Mouse (Mus musculus): Measurements from ENCODE around the gene Cdcp2.

The Cdcp2 gene

GRCm38 (mm10) chr4:107096841-107097373, at the start of gene Cdcp2:
Gene Cdcp2 (plus strand): TSS chr4:107096891.
- no peak for DNase-seq

GRCm38 (mm10) chr4:107047806-107048205, 48.9 kb upstream of the Cdcp2 start:
- DNase-seq, result peak; percentile 45 to 55

GRCm38 (mm10) chr4:107048568-107049162, 48.0 kb upstream of the Cdcp2 start:
- peak; percentile 92 to 95 for DNase-seq

DNA sequence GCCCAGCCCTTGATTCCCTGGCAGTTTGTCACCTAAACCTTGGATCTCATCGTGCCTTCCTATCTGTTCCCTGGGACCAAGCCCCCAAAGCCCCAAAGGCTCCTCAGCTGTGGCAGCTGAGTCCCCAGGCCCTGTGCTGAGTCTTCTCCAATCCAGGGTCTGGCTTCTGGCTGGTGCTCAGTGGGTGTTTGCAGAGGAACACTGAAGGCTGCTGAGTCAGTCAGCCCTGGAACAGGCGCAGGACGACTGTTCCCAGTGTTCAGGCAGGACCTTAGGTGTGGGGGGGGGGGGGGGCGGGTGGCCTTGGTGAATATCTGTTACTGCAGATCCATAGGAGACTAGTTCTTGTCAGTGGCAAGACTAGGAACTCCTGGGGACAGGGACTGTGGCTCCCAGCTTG, 44.8 kb upstream of the Cdcp2 start:
- no peak for DNase-seq

DNA sequence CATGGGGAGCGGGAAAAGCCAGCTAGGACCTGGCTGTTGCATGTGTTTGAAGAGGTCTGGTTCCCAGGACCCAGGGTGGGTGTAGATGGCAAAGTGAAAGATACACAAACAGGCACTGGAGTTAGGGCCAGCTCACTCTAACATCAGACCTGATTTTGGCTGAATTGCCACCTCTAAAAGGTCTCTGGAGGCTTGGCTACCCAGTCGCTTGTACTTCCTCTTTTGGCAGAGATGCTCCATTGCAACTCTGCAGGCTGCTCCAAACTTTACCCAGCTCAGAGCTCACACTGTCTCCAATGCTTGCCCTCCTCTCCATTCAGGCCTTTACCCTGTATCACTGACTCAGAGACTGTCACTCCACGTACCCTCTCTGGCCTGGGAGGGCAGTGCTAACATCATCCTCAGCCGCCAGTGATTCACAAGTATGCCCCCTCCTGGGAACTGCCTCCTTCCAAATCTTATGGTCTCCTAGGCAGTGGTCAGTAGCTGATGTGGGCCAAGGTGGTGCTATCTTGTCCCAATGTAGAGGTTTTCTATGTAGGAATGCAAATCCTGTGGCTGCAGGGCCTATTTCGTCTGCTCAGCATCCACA, 43.6 kb upstream of the Cdcp2 start:
- peak in 1 of 2 experiments; percentile 36 for DNase-seq

GRCm38 (mm10) chr4:107056088-107056487, 40.6 kb upstream of the Cdcp2 start:
- DNase-seq, result no peak

- DNase-seq, result no peak
Measured at GRCm38 (mm10) chr4:107058346-107058745, 38.3 kb upstream of the Cdcp2 start.

- DNase-seq, result no peak
Measured at GRCm38 (mm10) chr4:107058781-107059180, 37.9 kb upstream of the Cdcp2 start.

DNA sequence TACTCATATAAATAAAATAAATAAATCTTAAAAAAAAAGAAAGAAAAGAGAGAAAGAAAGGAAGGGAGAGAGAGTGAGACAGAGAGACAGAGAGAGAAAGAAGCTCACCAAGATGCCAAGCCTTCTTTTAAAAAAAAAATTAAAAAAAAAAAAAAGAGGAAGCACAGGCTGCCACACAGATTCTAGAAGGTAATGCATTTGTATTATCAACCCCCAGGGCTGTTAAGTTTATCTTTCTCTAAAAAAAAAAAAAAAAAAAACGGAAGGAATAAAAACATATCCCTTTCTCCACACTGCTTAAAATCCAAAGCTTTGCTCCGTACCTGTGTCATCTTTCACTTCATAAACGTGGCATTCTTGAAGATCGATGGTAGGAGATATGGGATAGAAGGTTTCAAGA, 35.1 kb upstream of the Cdcp2 start:
- DNase-seq, result no peak

GRCm38 (mm10) chr4:107063214-107063613, 33.5 kb upstream of the Cdcp2 start:
- no peak for DNase-seq

- DNase-seq, result no peak
Measured at GRCm38 (mm10) chr4:107064394-107065098, 32.1 kb upstream of the Cdcp2 start.

GRCm38 (mm10) chr4:107066252-107067124, 30.2 kb upstream of the Cdcp2 start, which contains the start of the genes Mrpl37 and Cyb5rl:
Gene Mrpl37 (minus strand): TSS chr4:107066868.
Gene Cyb5rl (plus strand): TSS chr4:107066988.
- DNase-seq, result peak; percentile 96 to 97

GRCm38 (mm10) chr4:107067151-107067840, 29.4 kb upstream of the Cdcp2 start:
- peak in 1 of 2 experiments; percentile 59 for DNase-seq

GRCm38 (mm10) chr4:107072343-107072742, 24.3 kb upstream of the Cdcp2 start:
- DNase-seq, result no peak

- DNase-seq, result no peak
Measured at GRCm38 (mm10) chr4:107075456-107075855, 21.2 kb upstream of the Cdcp2 start.

DNA sequence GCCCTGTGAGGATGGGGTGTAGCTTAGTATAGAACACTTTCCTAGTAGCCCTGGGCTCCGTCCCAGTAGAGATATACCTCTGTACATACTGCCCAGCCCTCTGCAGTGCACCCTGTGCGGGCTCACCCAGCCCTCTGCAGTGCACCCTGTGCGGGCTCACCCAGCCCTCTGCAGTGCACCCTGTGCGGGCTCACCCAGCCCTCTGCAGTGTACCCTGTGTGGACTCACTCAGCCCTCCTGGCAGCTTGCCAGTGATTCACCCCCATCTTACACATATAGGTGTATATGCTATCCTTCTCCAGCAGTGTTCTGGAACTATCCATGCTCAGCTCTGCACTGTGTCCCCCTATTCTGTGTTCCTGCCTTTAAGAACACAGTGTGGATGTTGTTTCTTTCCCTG, 17.8 kb upstream of the Cdcp2 start:
- DNase-seq, result no peak

DNA sequence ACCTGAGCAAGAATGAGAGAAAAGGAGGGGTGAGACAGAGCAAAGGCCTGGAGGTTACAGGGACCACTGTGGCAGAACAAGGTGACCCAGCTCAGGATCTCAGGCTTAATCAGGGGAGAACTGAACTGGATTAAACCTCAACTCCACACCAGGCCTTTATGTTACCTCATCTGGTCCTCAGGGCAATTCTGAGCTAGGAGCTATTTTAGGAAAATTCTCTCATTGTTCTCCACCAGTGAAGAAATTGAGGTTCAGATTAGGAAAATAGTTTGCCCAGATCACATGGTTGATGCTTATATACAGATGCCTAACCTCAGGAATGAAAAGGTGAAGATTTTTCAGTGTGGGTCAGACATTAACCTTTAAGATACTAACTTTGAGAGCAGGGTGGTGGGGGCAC, 17.0 kb upstream of the Cdcp2 start:
- no peak for DNase-seq

DNA sequence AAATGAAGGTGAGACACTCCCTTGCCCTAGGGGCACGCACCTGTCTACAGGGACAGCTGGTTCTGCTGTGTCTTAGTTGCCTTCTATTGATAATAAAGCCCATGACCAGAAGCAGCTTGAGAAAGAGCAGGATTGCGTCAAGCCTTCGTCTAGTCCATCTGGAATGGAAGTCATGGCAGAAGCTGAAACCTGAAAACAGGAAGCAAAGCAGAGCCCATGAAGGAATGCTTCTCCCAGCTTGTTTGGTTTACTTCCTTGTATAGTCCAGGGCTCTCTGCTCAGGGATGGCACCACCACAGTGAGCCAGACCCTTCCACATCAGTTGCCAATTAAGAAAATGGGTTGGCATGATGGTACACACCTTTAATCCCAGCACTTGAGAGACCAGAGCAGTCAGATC, 14.5 kb upstream of the Cdcp2 start:
- DNase-seq, result no peak

DNA sequence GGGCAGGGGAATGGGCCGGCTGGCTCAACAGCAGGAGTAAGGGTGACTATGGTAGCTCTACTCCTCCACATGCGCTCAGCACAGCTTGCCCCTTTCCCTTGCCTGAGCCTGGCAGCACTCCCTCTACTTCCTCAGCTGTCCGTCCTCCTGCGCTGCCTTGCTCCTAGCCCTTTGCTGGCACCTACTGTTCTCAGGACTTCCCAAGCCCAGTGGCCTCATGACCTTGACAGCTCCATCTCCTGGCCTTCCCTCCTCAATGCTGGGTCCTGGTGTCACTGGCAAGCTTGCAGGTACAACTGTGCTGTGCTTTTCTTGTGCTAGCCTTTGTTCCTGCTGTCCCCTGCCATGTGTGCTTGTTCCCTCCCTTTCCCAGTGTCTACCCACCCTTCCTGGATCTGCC, 13.6 kb upstream of the Cdcp2 start:
- DNase-seq, result no peak

GRCm38 (mm10) chr4:107084343-107084742, 12.3 kb upstream of the Cdcp2 start:
- DNase-seq, result no peak

GRCm38 (mm10) chr4:107084858-107085257, 11.8 kb upstream of the Cdcp2 start:
- DNase-seq, result peak in 1 of 2 experiments; percentile 29

- no peak for DNase-seq
Measured at GRCm38 (mm10) chr4:107091696-107092095, 5.0 kb upstream of the Cdcp2 start.
